Mouse (Mus musculus) spleen, postnatal 36 days (tissue): Measurements from ENCODE around the gene Shf.

ENCODE experiments used
- DNase-seq, 2 experiments: peaks; one replicate each; pipeline ENCODE4 v3.0.0; 2022; ENCODE audit warnings: low spot score in 2 of 2, mixed read lengths in 1 of 2

The Shf gene

DNA sequence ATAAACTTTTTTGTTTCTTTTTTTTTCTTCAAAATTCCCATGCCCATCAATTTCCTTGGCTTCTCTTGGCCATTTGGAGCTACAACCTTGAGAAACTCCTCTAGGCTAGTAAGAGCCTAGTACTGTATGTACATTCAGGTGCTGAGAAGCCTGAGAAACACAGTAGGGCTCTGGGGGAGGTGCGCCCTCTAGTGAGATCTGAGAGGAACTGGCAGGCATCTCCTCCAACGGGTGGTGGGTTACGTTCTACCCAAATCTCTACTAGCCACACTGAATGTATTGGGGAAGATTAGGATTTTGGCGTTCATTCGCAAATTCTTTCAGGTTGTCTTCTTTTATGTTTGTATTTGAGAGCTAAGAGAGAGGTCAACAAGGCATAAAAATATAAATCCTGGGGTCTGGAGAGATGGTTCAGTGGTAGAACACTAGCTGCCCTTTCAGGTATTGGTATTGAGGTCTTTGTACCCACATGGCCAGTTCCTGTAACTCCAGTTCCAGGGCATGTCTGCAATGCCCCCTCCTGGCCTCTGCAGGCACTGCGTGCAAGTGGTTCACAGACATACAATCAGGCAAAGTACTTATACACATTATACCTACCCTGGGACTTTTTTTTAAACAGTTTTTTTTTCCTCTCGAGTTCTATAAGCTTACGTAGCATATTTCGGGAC lies 66.3 kb downstream of the Shf start:
- DNase-seq = peak; percentile 49 to 61

DNA sequence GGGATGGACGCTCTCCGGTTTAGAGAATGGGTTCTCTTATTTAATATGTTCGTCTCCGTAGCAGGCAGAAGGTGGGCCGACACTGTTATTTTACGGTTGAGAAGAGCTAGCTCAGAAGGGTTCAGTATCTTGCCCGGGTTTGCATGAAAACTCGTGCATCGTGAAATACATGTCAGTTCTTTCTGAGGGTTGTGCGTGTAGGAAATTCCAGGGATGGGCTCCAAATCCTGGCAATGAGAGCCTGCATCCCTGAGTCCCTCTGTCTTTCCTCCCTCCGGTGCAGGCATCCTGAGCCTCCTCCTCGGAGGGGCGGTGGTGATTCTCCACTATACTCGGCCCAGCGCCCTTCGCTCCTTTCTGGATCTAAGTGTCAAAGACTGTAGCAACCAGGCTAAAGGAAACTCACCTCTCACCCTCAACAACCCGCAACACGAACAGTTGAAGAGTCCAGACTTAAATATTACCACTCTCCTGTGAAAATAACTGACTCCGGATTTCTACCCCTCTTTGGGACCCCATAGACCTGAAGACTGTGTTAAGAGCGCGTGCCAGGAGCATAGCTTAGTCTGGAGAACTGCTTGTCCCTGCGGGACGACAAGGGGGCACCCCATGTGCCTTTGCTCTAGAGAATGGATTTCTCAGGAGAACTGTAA lies 66.9 kb downstream of the Shf start:
- DNase-seq = no peak

DNA sequence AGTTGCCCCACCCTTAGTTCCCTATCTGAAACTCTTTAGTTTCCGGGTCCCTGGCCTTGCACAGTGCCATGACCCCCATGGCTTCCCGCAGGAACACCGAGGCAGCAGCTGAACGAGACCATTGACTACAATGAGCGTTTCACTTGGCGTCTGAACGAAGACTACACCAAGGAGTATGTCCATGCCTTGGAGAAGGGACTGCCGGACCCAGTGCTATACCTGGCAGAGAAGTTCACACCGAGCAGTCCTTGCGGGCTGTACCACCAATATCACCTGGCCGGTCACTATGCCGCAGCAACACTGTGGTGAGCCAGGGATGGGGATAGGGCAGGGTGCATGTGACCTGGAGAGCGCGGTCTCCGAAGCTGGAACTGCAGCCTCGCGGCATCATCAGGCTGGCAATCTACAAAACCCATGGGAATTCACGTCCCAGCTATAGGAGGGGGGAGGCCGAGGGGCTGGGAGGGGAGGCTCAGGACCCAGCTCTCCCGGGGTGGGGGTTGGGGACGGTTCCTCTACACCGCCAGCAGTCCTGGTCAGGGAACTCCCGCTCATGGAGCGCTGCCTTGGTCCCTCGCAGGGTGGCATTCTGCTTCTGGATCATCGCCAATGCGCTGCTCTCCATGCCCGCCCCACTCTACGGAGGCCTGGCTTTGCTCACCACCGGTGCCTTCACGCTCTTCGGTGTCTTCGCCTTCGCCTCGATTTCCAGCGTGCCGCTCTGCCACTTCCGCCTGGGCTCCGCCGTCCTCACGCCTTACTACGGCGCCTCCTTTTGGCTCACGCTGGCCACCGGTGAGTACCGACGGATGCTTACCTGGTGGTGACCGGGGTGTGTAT lies 67.7 kb downstream of the Shf start:
- DNase-seq = no peak

DNA sequence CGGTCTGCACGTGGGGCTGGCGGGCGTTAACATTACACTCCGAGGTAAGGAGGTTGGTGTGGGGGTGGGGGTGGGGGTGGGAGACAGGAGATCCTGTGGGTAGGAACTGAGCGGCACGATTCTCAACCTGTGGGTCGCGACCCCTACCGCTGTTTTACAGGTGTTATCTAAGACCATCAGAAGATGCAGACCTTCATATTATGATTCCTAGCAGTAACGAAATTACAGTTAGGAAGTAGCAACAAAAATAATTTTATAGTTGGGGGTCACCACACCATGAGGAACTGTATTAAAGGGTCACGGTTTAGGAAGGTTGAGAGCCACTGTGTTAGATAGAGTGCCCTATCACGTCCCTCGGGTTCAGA lies 68.3 kb downstream of the Shf start:
- no peak for DNase-seq

DNA sequence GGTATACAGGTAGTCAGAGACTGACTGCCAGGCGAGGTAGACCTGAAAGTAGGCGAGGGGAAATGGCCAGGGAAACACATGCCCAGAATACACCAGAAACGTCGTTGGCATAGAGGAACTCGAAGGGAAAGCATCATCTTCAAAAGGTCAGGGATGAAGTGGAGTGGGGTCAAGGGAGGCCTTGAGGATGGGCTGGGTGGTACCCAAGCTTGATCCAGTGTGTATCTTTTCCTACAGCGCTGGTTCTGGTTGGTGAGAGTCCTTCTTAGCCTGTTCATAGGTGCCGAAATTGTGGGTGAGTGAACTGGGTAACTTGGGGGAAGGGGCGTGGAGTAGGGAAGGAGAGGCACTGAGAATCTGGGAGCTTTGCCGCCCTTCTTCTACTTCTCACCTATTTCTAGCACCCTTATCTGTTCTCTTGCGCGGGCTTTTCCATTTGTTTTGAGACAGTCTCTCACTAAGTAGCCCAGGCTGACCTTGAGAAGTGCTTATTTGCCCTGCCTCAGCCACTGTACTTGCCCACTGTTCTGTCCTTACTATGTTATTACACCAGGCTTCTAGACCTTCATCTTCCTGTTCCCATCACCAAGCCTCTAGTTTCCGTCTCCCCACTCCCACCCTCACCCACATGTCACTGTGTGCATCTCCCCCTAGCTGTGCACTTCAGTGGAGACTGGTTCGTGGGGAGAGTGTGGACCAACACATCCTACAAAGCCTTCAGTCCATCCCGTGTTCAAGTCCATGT lies 68.9 kb downstream of the Shf start:
- DNase-seq = no peak
